Mouse (Mus musculus) forelimb bud, embryonic 11.5 days (tissue): ENCODE results near the gene Aspg.

Experiments used
- DNase-seq: peaks from one replicate; pipeline ENCODE4 v3.0.0-alpha.2; 2012; ENCODE audit warnings: low read depth, low spot score

The Aspg gene

GRCm38 (mm10) chr12:112112686-112113396 lies 6.4 kb downstream of the Aspg start:
- no peak for DNase-seq

GRCm38 (mm10) chr12:112113710-112114109 lies 7.2 kb downstream of the Aspg start:
- DNase-seq, result peak; percentile 77

- no peak for DNase-seq
These were observed 10.5 kb downstream of the Aspg start for GRCm38 (mm10) chr12:112117006-112117405.

GRCm38 (mm10) chr12:112117649-112118048 lies 11.2 kb downstream of the Aspg start:
- DNase-seq, result no peak

- no peak for DNase-seq
These were observed 14.7 kb downstream of the Aspg start for GRCm38 (mm10) chr12:112121188-112121587.

GRCm38 (mm10) chr12:112125903-112126302 lies 19.4 kb downstream of the Aspg start:
- no peak for DNase-seq

- no peak for DNase-seq
These were observed 20.6 kb downstream of the Aspg start for GRCm38 (mm10) chr12:112126931-112127635.

- DNase-seq, result no peak
These were observed 22.0 kb downstream of the Aspg start for GRCm38 (mm10) chr12:112128526-112128925.

- DNase-seq, result no peak
These were observed 22.9 kb downstream of the Aspg start for GRCm38 (mm10) chr12:112129300-112129856.

- peak; percentile 49 for DNase-seq
These were observed 23.8 kb downstream of the Aspg start for GRCm38 (mm10) chr12:112130161-112130860.

GRCm38 (mm10) chr12:112130957-112131356 lies 24.5 kb downstream of the Aspg start:
- no peak for DNase-seq

- peak; percentile 47 for DNase-seq
These were observed 33.8 kb downstream of the Aspg start for GRCm38 (mm10) chr12:112140231-112140630.

GRCm38 (mm10) chr12:112140745-112141144 lies 34.3 kb downstream of the Aspg start:
- DNase-seq, result no peak

GRCm38 (mm10) chr12:112141300-112141699 lies 34.8 kb downstream of the Aspg start:
- DNase-seq, result peak; percentile 80

- peak; percentile 38 for DNase-seq
These were observed 36.8 kb downstream of the Aspg start for GRCm38 (mm10) chr12:112143116-112143832.

GRCm38 (mm10) chr12:112143833-112144201 lies 37.3 kb downstream of the Aspg start:
- DNase-seq, result no peak

- DNase-seq, result no peak
These were observed 38.1 kb downstream of the Aspg start for GRCm38 (mm10) chr12:112144377-112145115.

- peak; percentile 84 for DNase-seq
These were observed 38.9 kb downstream of the Aspg start for GRCm38 (mm10) chr12:112145211-112145874.

- peak; percentile 79 for DNase-seq
These were observed 39.6 kb downstream of the Aspg start, which contains the start of gene Kif26a for GRCm38 (mm10) chr12:112145875-112146651. Gene Kif26a (plus strand): TSS chr12:112146208.
